Mouse (Mus musculus) E14TG2a.4 (cell line): ENCODE results near the gene Mb21d2.

Experiments
- H3K27me3 ChIP-seq: 2 replicates; pipeline ENCODE4 v1.6.1; 2014; ENCODE audit warnings: low read length, control low read depth; ENCODE audit not compliant: insufficient read depth
- H3K36me3 ChIP-seq: 2 replicates; pipeline ENCODE4 v1.6.1; 2014; ENCODE audit warnings: low read length, control low read depth; ENCODE audit not compliant: insufficient read depth
- H3K4me1 ChIP-seq: replicated peaks from 2 replicates; pipeline ENCODE4 v1.6.1; 2014; ENCODE audit warnings: low read depth, low read length, control low read depth
- H3K4me3 ChIP-seq: replicated peaks from 2 replicates; pipeline ENCODE4 v1.5.1; 2014; ENCODE audit warnings: mild to moderate bottlenecking, low read length
- H3K9me3 ChIP-seq: 2 replicates; pipeline ENCODE4 v1.6.1; 2014; ENCODE audit warnings: low read length, control low read depth
- CTCF ChIP-seq: conservative IDR thresholded peaks from 2 replicates; pipeline ENCODE4 v1.5.1; 2014; ENCODE audit warnings: low read length
- NANOG ChIP-seq: IDR thresholded peaks from 2 replicates; pipeline ENCODE4 v1.6.1; 2014; ENCODE audit warnings: borderline replicate concordance, low read length, mixed read lengths
- POU5F1 ChIP-seq: IDR thresholded peaks from 2 replicates; pipeline ENCODE4 v1.6.1; 2014; ENCODE audit warnings: low read length, borderline replicate concordance

Gene Mb21d2

DNA sequence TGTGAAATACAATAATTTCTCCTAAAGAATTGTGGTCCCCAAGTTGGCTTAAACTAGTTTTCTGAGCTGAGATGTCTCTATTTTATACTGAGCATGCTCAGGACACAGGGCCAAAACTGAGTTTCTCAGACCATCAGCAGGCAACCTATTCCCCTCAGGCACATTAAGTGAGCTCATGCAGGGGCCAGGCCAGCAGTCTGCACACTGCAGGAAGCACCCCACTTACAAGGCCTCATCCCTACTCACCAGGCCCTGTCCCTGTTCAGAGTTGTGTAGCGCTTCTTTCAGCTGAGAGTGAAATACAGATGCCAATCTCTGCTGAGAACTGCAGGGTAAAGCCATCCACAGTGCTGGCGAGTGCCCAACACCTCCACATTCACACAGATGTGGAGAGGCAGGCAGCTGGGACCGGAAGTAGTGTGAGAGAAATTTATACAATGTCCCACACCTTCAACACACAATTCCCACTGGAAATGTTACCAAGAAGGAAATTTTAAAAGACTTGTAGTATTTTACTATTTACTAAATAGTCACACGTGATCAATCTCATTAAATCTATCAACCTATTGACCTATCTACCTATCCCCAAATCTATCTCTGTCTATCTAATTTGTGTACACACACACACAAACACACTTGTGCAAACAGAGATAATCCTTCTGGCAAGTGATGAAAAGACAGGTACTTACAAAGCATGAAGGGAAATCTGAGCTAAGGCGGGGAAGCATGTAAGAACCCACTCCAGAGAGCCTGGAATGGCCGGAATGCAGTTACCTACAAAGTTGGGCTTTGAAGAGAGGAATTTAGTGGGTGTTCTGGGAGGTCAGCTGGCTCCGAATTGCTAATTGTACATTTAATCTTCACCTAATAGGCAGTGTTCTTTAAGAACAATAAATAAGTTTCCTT, 22.9 kb downstream of the Mb21d2 start:
- H3K9me3 ChIP-seq = no peaks in the 10 kb centered on the region

DNA sequence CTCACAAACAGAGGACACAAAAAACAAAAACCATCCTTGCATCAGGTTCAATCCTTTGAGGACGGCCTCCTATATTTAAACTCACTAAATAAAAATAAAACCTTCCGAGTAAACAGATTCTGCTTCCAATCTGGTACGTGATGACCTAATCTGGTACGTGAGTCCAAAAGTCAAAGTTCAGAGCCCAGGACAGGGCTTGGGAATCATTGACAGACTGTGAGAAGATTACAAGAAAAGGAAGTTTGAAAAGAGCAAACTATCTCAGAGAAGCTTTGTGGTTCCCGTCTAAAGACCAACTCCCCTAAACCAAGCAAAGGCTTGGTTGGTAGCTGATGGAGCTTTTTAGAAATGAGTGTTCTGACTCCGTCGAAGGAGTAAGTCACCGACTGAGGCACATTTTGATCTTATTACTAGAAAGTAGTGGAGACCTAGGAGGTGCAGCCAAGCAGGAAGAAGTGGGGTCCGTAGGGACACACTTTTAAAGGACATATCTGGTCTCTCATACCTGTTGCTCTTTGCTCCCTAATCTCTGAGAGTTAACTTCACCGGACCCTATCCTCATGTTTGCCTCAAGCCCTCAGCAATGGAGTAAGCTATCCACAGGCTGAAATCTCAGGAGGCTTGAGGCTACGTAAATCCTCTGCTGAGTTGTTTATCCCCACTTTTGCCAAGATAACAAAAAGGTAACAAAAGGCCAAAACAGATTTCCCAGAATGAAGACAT, 23.7 kb downstream of the Mb21d2 start:
- Histone ChIP-seq H3K4me1 (peaks cover 29% of the 10 kb centered on the region), H3K9me3 (no peaks in the 10 kb centered on the region), H3K4me3 (no peak overlapping the region), H3K27me3 (no peaks in the 10 kb centered on the region), H3K36me3 (peaks cover 41% of the 10 kb centered on the region)
- TF ChIP-seq POU5F1 (no peak), NANOG (no peak), CTCF (no peak)

More for the DNA sequence above, 22.9 kb downstream of the Mb21d2 start:
- Histone ChIP-seq H3K36me3 (peaks cover 34% of the 10 kb centered on the region), H3K4me3 (no peak overlapping the region), H3K27me3 (no peaks in the 10 kb centered on the region), H3K4me1 (peaks cover 32% of the 10 kb centered on the region)
- no peak for TF ChIP-seq CTCF
- TF ChIP-seq NANOG = no peak
- TF ChIP-seq POU5F1 = no peak

DNA sequence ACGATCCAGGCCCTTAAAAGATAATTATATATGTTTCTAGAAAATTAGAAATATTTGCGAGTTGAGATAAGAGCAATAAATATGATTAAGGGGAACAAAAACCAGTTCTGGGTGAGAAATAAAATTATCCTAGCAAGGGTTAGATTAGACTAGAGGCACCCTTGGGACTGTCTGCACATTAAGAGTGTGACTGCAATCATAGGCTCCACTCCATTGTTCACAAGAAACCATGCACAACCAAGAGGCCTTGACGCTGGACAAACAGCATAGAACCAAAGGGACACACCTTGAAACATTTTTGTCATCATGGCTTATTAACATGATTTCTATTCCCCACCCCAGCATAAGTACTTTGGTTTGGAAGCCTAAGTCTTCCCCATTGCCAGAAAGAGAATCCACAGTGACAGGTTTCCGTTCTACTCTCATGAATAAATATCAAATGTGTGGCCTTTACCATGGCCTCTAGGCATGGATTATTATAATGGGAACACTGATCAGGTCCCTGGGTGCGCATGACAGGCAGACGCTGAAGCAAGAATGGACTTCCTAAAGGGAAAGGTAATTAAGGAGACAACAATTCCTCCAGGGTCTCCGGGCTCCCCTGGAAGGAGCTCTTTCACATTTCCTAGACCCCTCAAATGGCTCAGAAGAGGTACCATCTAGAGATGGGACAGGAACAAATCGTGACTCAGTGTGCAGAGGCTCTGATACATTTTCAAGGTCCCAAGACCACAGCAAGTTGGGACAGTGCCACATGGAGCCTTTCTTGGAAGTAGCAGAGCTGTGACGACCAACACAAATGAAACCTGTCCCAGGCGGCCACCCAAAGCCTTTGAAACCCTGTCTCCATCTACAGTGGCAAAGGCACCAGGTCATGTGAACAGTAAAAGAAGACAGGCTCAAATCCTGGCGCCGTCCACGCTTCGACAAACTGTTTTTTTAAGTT, 26.6 kb downstream of the Mb21d2 start:
- H3K4me3 ChIP-seq = no peak overlapping the region
- TF ChIP-seq POU5F1 (no peak), CTCF (no peak), NANOG (no peak)
- peaks cover 39% of the 10 kb centered on the region for H3K4me1 ChIP-seq

DNA sequence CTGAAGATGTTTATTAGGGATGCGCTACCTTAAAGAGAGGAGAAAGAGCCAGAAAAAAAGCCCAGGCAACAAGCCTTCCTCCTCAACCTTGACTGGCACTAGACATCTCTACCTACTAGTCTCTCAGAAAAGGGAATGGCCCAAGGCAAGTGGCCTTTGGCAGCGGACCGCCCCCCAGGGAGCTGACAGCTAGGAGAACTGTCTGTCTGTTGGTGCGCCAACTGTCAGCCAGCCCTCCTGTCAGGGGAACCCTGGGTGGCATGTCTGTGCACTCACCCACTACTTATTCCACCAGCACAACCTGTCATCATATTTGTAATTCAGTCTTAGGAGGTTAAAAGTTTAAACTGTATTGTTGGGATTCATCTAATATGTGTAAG, 30.3 kb downstream of the Mb21d2 start:
- Histone ChIP-seq H3K4me1 (peaks cover 38% of the 10 kb centered on the region), H3K36me3 (peaks cover 43% of the 10 kb centered on the region), H3K9me3 (no peaks in the 10 kb centered on the region), H3K27me3 (no peaks in the 10 kb centered on the region), H3K4me3 (no peak overlapping the region)
- TF ChIP-seq CTCF = no peak
- TF ChIP-seq POU5F1 = no peak
- no peak for TF ChIP-seq NANOG

More for the DNA sequence above, 26.6 kb downstream of the Mb21d2 start:
- H3K9me3 ChIP-seq = no peaks in the 10 kb centered on the region
- H3K36me3 ChIP-seq = peaks cover 44% of the 10 kb centered on the region
- no peaks in the 10 kb centered on the region for H3K27me3 ChIP-seq

DNA sequence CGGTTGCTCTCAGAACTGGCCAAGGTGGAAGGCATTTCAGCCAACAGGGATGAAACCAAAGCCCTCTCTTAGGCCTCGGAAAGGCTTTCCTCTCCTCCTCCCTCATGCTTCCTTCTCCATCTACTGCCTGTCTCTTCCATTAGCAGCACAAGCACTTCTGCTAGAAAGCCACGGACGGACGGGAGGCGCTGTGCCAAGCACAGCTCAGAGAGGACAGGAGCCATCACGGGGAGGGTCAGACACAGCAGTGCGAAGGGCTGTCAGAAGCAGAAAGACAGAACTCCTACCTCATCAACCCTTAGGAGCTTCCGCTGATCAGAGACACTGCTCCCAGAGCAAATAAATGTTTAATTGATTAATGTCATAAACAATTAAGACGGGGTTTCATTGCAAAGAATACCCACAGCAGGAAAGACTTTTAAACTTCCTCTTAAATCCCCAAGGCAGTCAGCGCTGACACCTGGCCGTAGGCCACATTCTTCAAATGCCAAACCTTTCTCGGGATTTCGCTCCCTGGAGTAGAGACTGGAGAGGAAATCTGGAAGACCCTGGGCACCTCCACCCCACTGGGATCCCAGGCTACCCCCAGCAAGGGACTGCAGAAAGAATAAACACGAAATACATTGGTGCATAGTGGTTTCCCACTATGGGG, 30.8 kb downstream of the Mb21d2 start:
- Histone ChIP-seq H3K4me1 (peaks cover 43% of the 10 kb centered on the region), H3K4me3 (no peak overlapping the region), H3K36me3 (peaks cover 41% of the 10 kb centered on the region), H3K9me3 (no peaks in the 10 kb centered on the region), H3K27me3 (no peaks in the 10 kb centered on the region)
- TF ChIP-seq CTCF (no peak), POU5F1 (no peak), NANOG (no peak)

DNA sequence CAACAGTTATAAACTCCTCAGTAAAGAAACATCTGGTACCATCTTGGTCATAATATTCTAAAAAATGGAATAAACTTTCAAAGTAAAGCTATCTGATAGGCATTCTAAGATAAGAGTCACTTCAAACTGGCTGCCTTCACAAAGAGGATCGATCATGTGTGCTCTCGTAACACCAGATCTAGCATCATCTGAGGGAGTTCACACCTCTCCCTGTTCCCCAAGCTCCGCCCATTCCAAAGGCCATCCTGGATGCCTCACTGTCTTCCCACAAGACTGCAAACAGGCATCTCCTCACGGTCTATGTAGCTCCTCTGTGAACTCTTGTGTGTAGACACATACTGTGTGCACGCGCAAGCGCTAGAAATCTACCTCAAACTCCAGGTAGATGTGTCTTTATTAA, 32.9 kb downstream of the Mb21d2 start:
- Histone ChIP-seq H3K36me3 (peaks cover 26% of the 10 kb centered on the region), H3K4me3 (no peak overlapping the region), H3K27me3 (no peaks in the 10 kb centered on the region), H3K4me1 (peaks cover 58% of the 10 kb centered on the region), H3K9me3 (no peaks in the 10 kb centered on the region)
- TF ChIP-seq NANOG (no peak), CTCF (no peak), POU5F1 (no peak)

DNA sequence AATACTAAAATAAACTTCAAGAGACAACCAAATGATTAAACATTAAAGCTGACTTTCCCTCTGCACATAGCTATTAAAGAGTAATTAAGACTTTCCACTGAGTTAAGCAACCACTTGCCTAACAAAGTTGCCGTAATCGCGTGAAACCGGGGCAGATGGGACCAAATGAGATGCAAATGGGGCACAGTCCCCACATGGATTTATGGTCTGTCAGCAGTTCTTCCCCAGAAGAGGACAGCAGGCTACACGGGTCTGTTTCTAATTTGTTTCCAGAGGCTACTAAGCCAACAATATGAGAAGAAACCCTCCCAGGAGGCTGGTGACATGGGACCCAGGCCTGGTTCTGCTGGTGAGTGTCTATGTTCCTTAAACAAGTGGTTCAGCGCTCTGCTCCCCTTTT, 34.6 kb downstream of the Mb21d2 start:
- H3K4me3 ChIP-seq = no peak overlapping the region
- peaks cover 11% of the 10 kb centered on the region for H3K36me3 ChIP-seq
- no peaks in the 10 kb centered on the region for H3K27me3 ChIP-seq
- H3K4me1 ChIP-seq = peaks cover 71% of the 10 kb centered on the region
- no peak for TF ChIP-seq CTCF
- no peak for TF ChIP-seq POU5F1
- TF ChIP-seq NANOG = no peak
- H3K9me3 ChIP-seq = peaks cover 2% of the 10 kb centered on the region; the same call in 1 of the 2 replicates

DNA sequence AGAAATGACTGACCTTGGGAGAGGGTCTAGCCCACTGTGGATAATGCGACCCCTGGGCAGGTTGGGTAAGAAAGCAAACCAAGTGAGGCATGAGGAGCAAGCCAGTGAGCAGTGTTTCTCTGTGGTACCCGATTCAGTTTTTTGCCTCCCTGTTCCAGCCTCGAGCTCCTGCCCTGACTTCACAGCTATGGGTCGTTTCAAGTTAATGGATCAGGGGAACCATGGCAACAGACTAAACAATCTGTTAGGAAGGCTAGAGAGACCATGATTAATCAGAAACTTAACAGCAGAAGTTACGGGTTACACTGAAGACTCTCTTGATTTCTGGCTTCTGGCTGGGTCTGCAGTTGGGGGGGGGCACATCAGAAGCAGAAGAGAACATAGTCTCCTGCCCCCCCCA, 36.2 kb downstream of the Mb21d2 start:
- peaks cover 5% of the 10 kb centered on the region; the same call in 1 of the 2 replicates for H3K9me3 ChIP-seq
- H3K36me3 ChIP-seq = peaks cover 10% of the 10 kb centered on the region
- no peak overlapping the region for H3K4me3 ChIP-seq
- H3K27me3 ChIP-seq = no peaks in the 10 kb centered on the region
- TF ChIP-seq NANOG (no peak), CTCF (no peak), POU5F1 (no peak)
- H3K4me1 ChIP-seq = peaks cover 72% of the 10 kb centered on the region
